Mouse (Mus musculus): Measurements from ENCODE around the gene Lrp3. TPM values are rescaled to one million over a fixed set of nuclear protein-coding genes. Genes with fewer than 3 reads are reported as not detected.

Lrp3 gene
- polyA plus RNA-seq (2021; fragmentation: Nextera tagmentation) = 9.8 and 10.2 TPM in 2 replicates
- long read RNA-seq, experiment 1, full-length matches to known transcripts = 2 of 32 reads
- long read RNA-seq, experiment 1, partial matches to known transcripts = 27 of 32 reads
- long read RNA-seq, experiment 1, other reads (novel, unspliced or antisense) = 3 of 32 reads
- long read RNA-seq, experiment 2, partial matches to known transcripts = 5 of 18 reads
- long read RNA-seq, experiment 2, other reads (novel, unspliced or antisense) = 13 of 18 reads

DNA sequence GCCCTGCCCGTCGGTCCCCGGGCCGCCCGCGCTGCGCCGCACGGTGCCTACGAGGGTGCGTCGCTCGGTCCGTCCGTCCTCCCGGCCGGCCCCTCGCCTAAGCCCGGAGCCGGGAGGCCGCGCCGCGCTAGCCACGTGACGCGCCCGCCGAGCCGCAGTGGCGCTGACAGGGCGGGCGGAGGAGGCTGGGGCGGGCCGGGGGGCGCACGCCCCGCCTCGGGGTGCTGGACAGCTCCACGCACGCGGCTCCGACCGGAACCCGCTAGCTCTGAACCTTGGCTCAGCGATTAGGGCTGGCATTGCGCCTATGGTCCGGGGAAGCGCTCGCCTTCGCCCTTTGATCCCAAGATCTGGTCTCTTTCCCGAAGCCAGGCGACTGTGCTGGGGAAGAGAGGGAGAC, at the start of gene Lrp3:
Gene Lrp3 (minus strand): TSS at position 274 of the 400 bp plus-strand sequence.

DNA sequence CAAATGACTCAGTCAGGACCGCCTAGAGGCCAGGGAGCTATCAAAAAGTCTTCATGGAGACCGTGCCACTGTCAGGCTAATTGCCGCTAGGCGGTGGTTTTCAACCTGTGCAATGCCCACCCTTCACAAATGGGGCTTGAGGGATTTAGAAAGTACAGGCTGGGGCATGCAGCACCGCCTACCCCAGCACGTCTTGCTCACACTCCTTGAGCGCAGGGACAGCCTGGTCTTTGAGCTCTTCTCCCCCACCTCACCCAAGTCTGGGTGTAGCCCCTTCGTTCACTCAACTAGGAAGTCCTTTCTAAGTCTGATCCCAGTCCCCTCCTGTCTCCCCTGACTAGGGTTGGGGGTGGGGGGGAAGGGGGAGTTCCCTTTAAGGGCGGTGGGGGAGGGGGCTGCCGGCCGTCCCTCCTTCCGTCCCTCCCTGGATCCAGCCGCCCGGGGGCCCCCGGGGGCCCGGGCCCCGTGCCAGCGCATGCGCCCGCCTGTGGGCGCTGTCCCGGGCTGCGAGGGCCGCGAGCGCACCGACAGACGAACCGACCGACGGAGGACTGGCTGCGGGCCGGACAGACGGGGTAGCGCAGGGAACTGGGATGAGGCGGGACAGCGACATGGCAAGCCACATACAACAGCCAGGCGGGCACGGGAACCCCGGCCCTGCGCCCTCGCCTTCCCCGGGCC, 29.3 kb downstream of the Lrp3 start, which contains the start of gene Slc7a10:
Gene Slc7a10 (plus strand): TSS at position 497 of the 681 bp plus-strand sequence.

Other genes with a start within 250 kb of the Lrp3 start
- gene Cebpg, start 158.9 kb downstream of the Lrp3 start, polyA plus RNA-seq (2021; fragmentation: Nextera tagmentation) = 4.8 and 37.5 TPM in 2 replicates
- gene Cebpa, start 96.2 kb downstream of the Lrp3 start, polyA plus RNA-seq (2021; fragmentation: Nextera tagmentation) = 0.48 and 1.8 TPM in 2 replicates
- 45.5 and 50.8 TPM in 2 replicates for gene Slc7a10, start 29.1 kb downstream of the Lrp3 start, polyA plus RNA-seq (2021; fragmentation: Nextera tagmentation)
- gene Gpatch1, start 102.9 kb upstream of the Lrp3 start, polyA plus RNA-seq (2021; fragmentation: Nextera tagmentation) = 11.0 and 14.8 TPM in 2 replicates
- gene Rhpn2, start 118.7 kb upstream of the Lrp3 start, polyA plus RNA-seq (2021; fragmentation: Nextera tagmentation) = 4.3 and 5.4 TPM in 2 replicates
- 8.5 and 9.3 TPM in 2 replicates for gene Faap24, start 181.3 kb upstream of the Lrp3 start, polyA plus RNA-seq (2021; fragmentation: Nextera tagmentation)
- gene Cep89, start 181.5 kb upstream of the Lrp3 start, polyA plus RNA-seq (2021; fragmentation: Nextera tagmentation) = 6.7 and 7.6 TPM in 2 replicates
- not detected in 2 replicates for gene Slc7a9, start 233.3 kb upstream of the Lrp3 start, polyA plus RNA-seq (2021; fragmentation: Nextera tagmentation)

Measured in left cerebral cortex, adult 6 months (tissue).